Mouse (Mus musculus) liver, adult 2 months (tissue): ENCODE measurements around the gene Chka. TPM values are rescaled to one million over a fixed set of nuclear protein-coding genes. Genes with fewer than 3 reads are reported as not detected.

Experiments
- DNase-seq: peaks from one replicate; pipeline ENCODE4 v3.0.0-alpha.2; 2011; ENCODE audit warnings: low read depth, low spot score; ENCODE audit errors: extremely low read depth
- H3K27ac ChIP-seq: fragments of 200-500 bp; replicated peaks from 2 replicates; pipeline ENCODE4 v1.5.1; 2012; ENCODE audit warnings: low read depth, mild to moderate bottlenecking, control low read depth, inconsistent platforms, low read length; ENCODE audit not compliant: insufficient read depth
- H3K27me3 ChIP-seq: fragments of 200-500 bp; 2 replicates; pipeline ENCODE4 v1.6.1; 2012; ENCODE audit warnings: mild to moderate bottlenecking, moderate library complexity, low read length, inconsistent platforms; ENCODE audit not compliant: control insufficient read depth, insufficient read depth
- H3K36me3 ChIP-seq: fragments of 200-500 bp; 2 replicates; pipeline ENCODE4 v1.6.1; 2012; ENCODE audit warnings: low read length, inconsistent platforms; ENCODE audit not compliant: control insufficient read depth, insufficient read depth
- H3K4me1 ChIP-seq: fragments of 200-500 bp; 2 replicates; pipeline ENCODE4 v1.6.1; 2011; ENCODE audit warnings: low read length; ENCODE audit not compliant: control insufficient read depth, insufficient read depth
- H3K4me3 ChIP-seq: fragments of 200-500 bp; 2 replicates; pipeline ENCODE4 v1.5.1; 2011; ENCODE audit warnings: low read depth, mild to moderate bottlenecking, control low read depth, low read length, moderate library complexity; ENCODE audit not compliant: insufficient read depth
- H3K79me2 ChIP-seq: fragments of 200-500 bp; 2 replicates; pipeline ENCODE4 v1.6.1; 2012; ENCODE audit warnings: inconsistent platforms, mild to moderate bottlenecking, low read length, moderate library complexity; ENCODE audit not compliant: control insufficient read depth, insufficient read depth
- H3K9ac ChIP-seq: fragments of 200-500 bp; 2 replicates; pipeline ENCODE4 v1.6.1; 2012; ENCODE audit warnings: low read depth, mild to moderate bottlenecking, control low read depth, inconsistent platforms, low read length
- CTCF ChIP-seq: fragments of 200-500 bp; IDR thresholded peaks from 2 replicates; pipeline ENCODE4 v1.5.1; 2011; ENCODE audit warnings: low read depth, low read length, control low read depth
- POLR2A ChIP-seq: fragments of 200-500 bp; IDR thresholded peaks from 2 replicates; pipeline ENCODE4 v1.6.1; 2011; ENCODE audit warnings: low read length, control low read depth; ENCODE audit not compliant: insufficient read depth; ENCODE audit errors: extremely low read depth
- WGBS: fragments of 180-500 bp; shearing (Covaris S2); methylation state at CpG from one replicate; pipeline ENCODE4 v1.1.7; 2018; 5-methylcytosine and 5-hydroxymethylcytosine counted together
- polyA plus RNA-seq: library from polyadenylated mRNA; depleted of rRNA; stranded (reverse); fragments of >200 nt; gene quantifications from 2 replicates; pipeline ENCODE4 v1.2.3, GENCODE M21; 2012
- total RNA-seq: library from RNA; depleted of rRNA; stranded (reverse); fragments of >200 nt; gene quantifications from 2 replicates; pipeline ENCODE4 v1.2.3, GENCODE M21; 2014

The Chka gene
- total and polyA plus RNA-seq, 2 experiments: 11.9 to 56.7 TPM

DNA sequence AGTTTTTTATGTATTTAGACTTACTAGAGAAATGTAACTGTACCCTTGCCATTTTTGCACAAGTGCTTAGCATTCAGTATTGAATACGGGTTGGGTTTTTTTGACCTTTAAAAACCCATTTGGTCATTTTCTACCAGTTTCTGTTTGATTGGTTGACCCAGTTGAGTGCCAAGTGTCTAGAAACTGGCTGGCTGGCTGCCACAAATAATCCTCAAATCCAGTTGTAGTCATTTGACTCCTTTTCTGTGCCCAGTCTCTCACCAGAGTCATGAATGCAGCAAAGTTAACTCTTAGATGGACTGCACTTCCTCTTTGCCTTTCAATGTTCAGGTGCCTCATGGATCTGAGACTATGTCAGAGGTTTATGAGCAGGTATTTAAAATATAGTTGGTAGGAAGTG is 2.3 kb downstream of the Chka start:
- Histone ChIP-seq H3K36me3 (no peaks in the 10 kb centered on the region), H3K4me3 (no peak overlapping the region), H3K27ac (no peak overlapping the region), H3K4me1 (peaks cover 37% of the 10 kb centered on the region), H3K27me3 (no peaks in the 10 kb centered on the region), H3K79me2 (peaks cover 28% of the 10 kb centered on the region; the same call in 1 of the 2 replicates), H3K9ac (no peak overlapping the region)
- DNase-seq: peak; percentile 88
- WGBS: 39% methylated on average over 1 of the region's 1 CpGs
- TF ChIP-seq POLR2A (no peak), CTCF (no peak)

DNA sequence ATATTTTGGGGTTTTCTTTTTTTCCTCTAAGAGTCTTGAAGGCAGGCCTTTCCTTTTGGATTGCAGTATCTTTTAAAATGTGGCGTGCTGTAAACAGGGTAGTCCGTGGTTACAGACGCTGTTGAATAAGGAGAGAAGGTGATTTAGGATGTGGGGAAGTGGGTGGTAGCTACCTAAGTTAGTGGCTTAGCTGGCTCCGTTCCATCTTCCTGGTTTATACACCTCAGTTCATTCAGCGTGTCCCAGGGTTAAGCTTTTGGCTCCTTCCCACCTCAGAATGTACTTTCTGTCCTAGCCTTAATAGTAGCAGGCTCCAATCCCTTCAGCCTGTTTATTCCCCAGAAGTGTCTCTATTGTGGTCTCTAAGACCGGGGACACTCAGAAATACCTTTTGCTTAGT is 3.5 kb downstream of the Chka start:
- H3K27me3 ChIP-seq: no peaks in the 10 kb centered on the region
- no peak overlapping the region for H3K27ac ChIP-seq
- no peak overlapping the region for H3K4me3 ChIP-seq
- H3K79me2 ChIP-seq: peaks cover 35% of the 10 kb centered on the region; the same call in 1 of the 2 replicates
- peaks cover 33% of the 10 kb centered on the region for H3K4me1 ChIP-seq
- DNase-seq: peak; percentile 63
- TF ChIP-seq POLR2A (no peak), CTCF (no peak)
- H3K36me3 ChIP-seq: no peaks in the 10 kb centered on the region
- WGBS: 32% methylated on average over 6 of the region's 6 CpGs
- H3K9ac ChIP-seq: no peak overlapping the region

DNA sequence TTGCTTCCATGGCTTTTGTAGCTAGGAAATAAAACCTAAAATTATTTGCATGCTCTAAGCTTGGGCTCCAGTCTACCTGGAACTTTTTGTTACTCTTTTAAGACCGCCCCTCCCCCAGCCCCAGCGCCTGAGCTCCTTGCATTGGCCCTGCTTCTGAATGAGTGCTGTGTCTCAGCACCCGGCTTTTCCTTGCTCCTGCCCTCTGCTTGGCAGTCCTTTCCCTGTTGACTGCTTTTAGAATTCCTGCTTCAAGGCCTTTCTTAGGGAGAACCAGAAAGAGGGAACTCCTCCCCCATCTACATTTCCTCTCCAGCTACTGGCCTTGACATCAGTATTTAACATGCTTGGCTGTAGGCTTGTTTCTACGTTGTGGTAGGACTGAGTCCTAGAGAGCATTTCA is 4.0 kb downstream of the Chka start:
- H3K9ac ChIP-seq: 0 out of 2 replicates have a peak overlapping the region, but pooled peaks have one; percentile 25
- no peak overlapping the region for H3K27ac ChIP-seq
- TF ChIP-seq CTCF (no peak), POLR2A (no peak)
- H3K4me3 ChIP-seq: no peak overlapping the region
- 23% methylated on average over 4 of the region's 4 CpGs for WGBS
- H3K4me1 ChIP-seq: peaks cover 31% of the 10 kb centered on the region
- DNase-seq: no peak
- H3K27me3 ChIP-seq: no peaks in the 10 kb centered on the region
- peaks cover 35% of the 10 kb centered on the region; the same call in 1 of the 2 replicates for H3K79me2 ChIP-seq
- H3K36me3 ChIP-seq: no peaks in the 10 kb centered on the region

DNA sequence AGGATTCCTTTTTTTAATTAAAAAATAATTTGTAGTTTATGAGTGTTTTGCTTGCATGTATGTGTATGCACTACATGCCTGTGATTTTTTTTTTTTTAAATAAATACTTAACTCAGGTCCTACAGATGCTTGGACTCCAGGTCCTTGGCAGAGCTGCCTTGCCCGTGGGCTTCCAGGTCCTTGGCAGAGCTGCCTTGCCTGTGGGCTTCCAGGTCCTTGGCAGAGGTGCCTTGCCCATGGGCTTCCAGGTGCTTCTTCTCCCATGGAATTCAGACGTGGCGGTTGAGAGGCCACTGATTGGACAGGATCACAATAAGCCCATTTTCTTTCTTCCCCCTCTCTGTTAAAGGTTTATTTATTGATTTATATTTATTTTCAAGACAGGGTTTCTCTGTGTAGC is 5.6 kb downstream of the Chka start:
- Histone ChIP-seq H3K27me3 (no peaks in the 10 kb centered on the region), H3K27ac (no peak overlapping the region), H3K79me2 (peaks cover 35% of the 10 kb centered on the region; the same call in 1 of the 2 replicates), H3K36me3 (no peaks in the 10 kb centered on the region), H3K9ac (no peak overlapping the region), H3K4me3 (no peak overlapping the region), H3K4me1 (peaks cover 33% of the 10 kb centered on the region)
- TF ChIP-seq CTCF (no peak), POLR2A (no peak)
- 49% methylated on average over 3 of the region's 3 CpGs for WGBS
- DNase-seq: no peak

DNA sequence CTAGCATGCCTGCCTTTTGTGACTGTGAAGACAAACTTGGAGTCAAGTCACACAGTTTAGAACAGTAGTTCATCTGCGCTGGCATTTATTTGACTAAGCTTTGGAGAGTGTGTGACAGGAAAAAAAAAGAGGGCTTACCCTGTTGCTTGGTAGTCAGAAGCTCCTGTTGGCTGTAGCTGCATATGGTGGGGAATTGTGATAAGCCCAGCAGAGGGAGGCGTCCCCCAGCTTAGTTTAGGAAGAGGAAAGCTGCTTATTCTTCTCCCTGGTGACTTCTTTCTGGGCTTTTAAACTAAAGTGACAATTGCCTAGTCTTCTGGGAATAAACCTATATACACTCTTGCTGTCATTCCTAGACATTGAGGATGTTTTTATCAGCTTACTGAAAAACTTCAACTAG is 11.1 kb downstream of the Chka start:
- Histone ChIP-seq H3K4me3 (no peak overlapping the region), H3K4me1 (peaks cover 13% of the 10 kb centered on the region), H3K36me3 (peaks cover 10% of the 10 kb centered on the region), H3K27me3 (no peaks in the 10 kb centered on the region), H3K27ac (no peak overlapping the region), H3K79me2 (peaks cover 27% of the 10 kb centered on the region; the same call in 1 of the 2 replicates), H3K9ac (no peak overlapping the region)
- 37% methylated on average over 2 of the region's 2 CpGs for WGBS
- no peak for TF ChIP-seq CTCF
- no peak for TF ChIP-seq POLR2A
- no peak for DNase-seq

DNA sequence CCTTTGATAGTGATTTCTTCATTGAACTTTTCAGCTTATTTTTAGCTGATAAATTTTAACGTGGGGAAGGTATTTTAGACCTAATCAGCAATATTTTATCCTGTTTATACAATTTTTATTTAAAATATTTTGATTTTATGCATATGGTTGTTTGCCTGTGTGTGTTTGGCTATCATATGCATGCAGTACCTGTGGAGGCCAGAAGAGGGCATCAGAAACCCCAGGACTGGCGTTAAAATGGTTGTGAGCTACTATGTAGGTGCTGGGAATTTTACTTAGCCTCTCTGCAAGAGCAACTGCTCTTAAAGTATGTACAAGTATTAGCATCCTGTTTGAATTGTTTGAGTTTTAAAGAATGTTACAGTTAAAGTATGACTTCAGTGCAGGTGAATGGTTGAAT is 13.4 kb downstream of the Chka start:
- DNase-seq: no peak

More for the DNA sequence above, 13.4 kb downstream of the Chka start:
- no peak overlapping the region for H3K9ac ChIP-seq
- no peak overlapping the region for H3K27ac ChIP-seq
- peaks cover 10% of the 10 kb centered on the region for H3K36me3 ChIP-seq
- H3K79me2 ChIP-seq: peaks cover 22% of the 10 kb centered on the region; the same call in 1 of the 2 replicates
- H3K27me3 ChIP-seq: no peaks in the 10 kb centered on the region
- 50% methylated on average over 2 of the region's 2 CpGs for WGBS
- peaks cover 10% of the 10 kb centered on the region for H3K4me1 ChIP-seq
- TF ChIP-seq CTCF (peak; percentile 36; the same call in 1 of the 2 replicates), POLR2A (no peak)
- no peak overlapping the region for H3K4me3 ChIP-seq
